Mouse (Mus musculus): ENCODE data around the gene Trim12a. TPM values are rescaled to one million over a fixed set of nuclear protein-coding genes. Genes with fewer than 3 reads are reported as not detected.

The Trim12a gene
- total RNA-seq, 1 experiment from 2014 or later: 518 TPM

Other genes with a start within 250 kb of the Trim12a start
- gene Olfr644, start 243.6 kb downstream of the Trim12a start, total RNA-seq (2017): not detected in 2 replicates
- gene Olfr645, start 230.0 kb downstream of the Trim12a start, total RNA-seq (2017): not detected in 2 replicates
- not detected in 2 replicates for gene Olfr646, start 210.6 kb downstream of the Trim12a start, total RNA-seq (2017)
- gene Ubqln5, start 185.6 kb downstream of the Trim12a start, total RNA-seq (2017): not detected in 2 replicates
- gene Olfr643, start 178.1 kb downstream of the Trim12a start, total RNA-seq (2017): not detected in 2 replicates
- not detected in 2 replicates for gene Ubqln3, start 172.2 kb downstream of the Trim12a start, total RNA-seq (2017)
- not detected in 2 replicates for gene Ubqlnl, start 164.9 kb downstream of the Trim12a start, total RNA-seq (2017)
- gene Olfm5, start 150.6 kb downstream of the Trim12a start, total RNA-seq (2017): not detected in 2 replicates
- 0.12 TPM in 1 of 2 replicates, not detected in the other for gene Olfr648, start 132.1 kb downstream of the Trim12a start, total RNA-seq (2017)
- gene Olfr649, start 119.5 kb downstream of the Trim12a start, total RNA-seq (2017): not detected in 2 replicates
- 1.3 and 2.3 TPM in 2 replicates for gene Trim6, start 96.7 kb downstream of the Trim12a start, total RNA-seq (2017)
- gene Trim34a, start 71.0 kb downstream of the Trim12a start, total RNA-seq (2017): 202 and 211 TPM in 2 replicates
- gene Trim5, start 27.4 kb downstream of the Trim12a start, total RNA-seq (2017): 71.1 and 78.2 TPM in 2 replicates
- gene Trim34b, start 14.0 kb upstream of the Trim12a start, total RNA-seq (2017): 6.8 and 7.2 TPM in 2 replicates
- gene Trim12c, start 37.9 kb upstream of the Trim12a start, total RNA-seq (2017): 185 and 205 TPM in 2 replicates
- 380 and 405 TPM in 2 replicates for gene Trim30b, start 54.4 kb upstream of the Trim12a start, total RNA-seq (2017)
- 6.6 and 7.2 TPM in 2 replicates for gene Trim30c, start 85.4 kb upstream of the Trim12a start, total RNA-seq (2017)
- 208 and 211 TPM in 2 replicates for gene Trim30a, start 149.7 kb upstream of the Trim12a start, total RNA-seq (2017)
- 192 and 193 TPM in 2 replicates for gene Trim30d, start 192.4 kb upstream of the Trim12a start, total RNA-seq (2017)
- not detected in 2 replicates for gene Olfr651, start 234.7 kb upstream of the Trim12a start, total RNA-seq (2017)
- gene Olfr652, start 245.4 kb upstream of the Trim12a start, total RNA-seq (2017): not detected in 2 replicates

Measured in neutrophil, adult 5-6 weeks (primary cell).